Mouse (Mus musculus) thymus, adult 2 months (tissue): ENCODE measurements at regions not wholly inside any gene's neighbourhood (a gene's known extent, or its start where the extent isn't known, plus 50 kb on each side); places are given as distances from the start of the nearest gene placed in this dataset.

ENCODE experiments used
- CTCF ChIP-seq: fragments of 200-500 bp; IDR thresholded peaks from 2 replicates; pipeline ENCODE4 v1.5.1; 2012; ENCODE audit warnings: mild to moderate bottlenecking, control low read depth, low read length, moderate library complexity, borderline replicate concordance; ENCODE audit not compliant: control insufficient read depth, poor library complexity, insufficient read depth; ENCODE audit errors: extremely low read depth
- POLR2A ChIP-seq: fragments of 200-500 bp; IDR thresholded peaks from 2 replicates; pipeline ENCODE4 v1.6.1; 2012; ENCODE audit warnings: mild to moderate bottlenecking, low read length, control low read depth, moderate library complexity; ENCODE audit not compliant: control insufficient read depth, poor library complexity, insufficient read depth; ENCODE audit errors: extremely low read depth

GRCm38 (mm10) chrX:11082171-11082570, 216.9 kb upstream of the H2al1a start:
- no peak for TF ChIP-seq CTCF
- TF ChIP-seq POLR2A = no peak
